Mouse (Mus musculus) lung, postnatal 0 days (tissue): ENCODE measurements around the gene Sh3glb1.

Experiments
- CTCF ChIP-seq: IDR thresholded peaks from 2 replicates; pipeline ENCODE4 v1.5.1; 2016; ENCODE audit warnings: antibody characterized with exemption, mild to moderate bottlenecking
- EP300 ChIP-seq: IDR thresholded peaks from 2 replicates; pipeline ENCODE4 v1.6.1; 2016; ENCODE audit warnings: antibody characterized with exemption, mild to moderate bottlenecking, control low read depth

- TF ChIP-seq CTCF = no peak
- TF ChIP-seq EP300 = no peak
Measured at GRCm38 (mm10) chr3:144711607-144712206, 8.4 kb downstream of the Sh3glb1 start.
